19 mouse cellular contexts compared by ENCODE assay signal in genomic region chr11:11904995-11905394, GRCm38 (mm10).
"Had no signal": no experiment of that assay in that cellular context is flagged by ENCODE, and none has a peak within 500 bp of the region (broad histone marks: within the 10 kb centered on the region; RNA-seq: fewer than 3 reads in every experiment).

No protein-coding gene starts in this region.

- H3K27ac ChIP-seq: lung, embryonic 15.5 days; midbrain, embryonic 10.5 days; midbrain, embryonic 12.5 days; neural tube, embryonic 13.5 days; neural tube, embryonic 15.5 days had no signal

- H3K4me2 ChIP-seq: lung, embryonic 15.5 days; midbrain, embryonic 12.5 days; neural tube, embryonic 13.5 days; neural tube, embryonic 15.5 days had no signal

- H3K4me3 ChIP-seq: lung, embryonic 15.5 days; midbrain, embryonic 10.5 days; midbrain, embryonic 12.5 days; myocyte; neural tube, embryonic 13.5 days; neural tube, embryonic 15.5 days had no signal

- DNase-seq: lung, adult 2 months; lung, postnatal 4 days; midbrain, embryonic 14.5 days; retina, postnatal 1 day; right cerebral cortex, adult 18-20 months; right cerebral cortex, postnatal 25 days; right cerebral cortex, postnatal 4 days; spleen, adult 18-20 months; thymus, adult 2 months; thymus, postnatal 25 days; thymus, postnatal 4 days had no signal

- H3K9me3 ChIP-seq: lung, embryonic 15.5 days; midbrain, embryonic 10.5 days; midbrain, embryonic 12.5 days; neural tube, embryonic 15.5 days had no signal

- H3K4me1 ChIP-seq: midbrain, embryonic 12.5 days; neural tube, embryonic 13.5 days; neural tube, embryonic 15.5 days had no signal

- ATAC-seq: lung, postnatal 0 days; midbrain, embryonic 16.5 days had no signal

- H3K27me3 ChIP-seq: lung, embryonic 15.5 days; midbrain, embryonic 12.5 days; neural tube, embryonic 13.5 days; neural tube, embryonic 15.5 days had no signal

- H3K36me3 ChIP-seq: lung, embryonic 15.5 days; midbrain, embryonic 10.5 days; midbrain, embryonic 12.5 days; neural tube, embryonic 13.5 days; neural tube, embryonic 15.5 days had no signal

- H3K9ac ChIP-seq: lung, embryonic 15.5 days; midbrain, embryonic 12.5 days; neural tube, embryonic 13.5 days; neural tube, embryonic 15.5 days had no signal
